Mouse (Mus musculus) testis, adult 2 months (tissue): ENCODE results near the gene Atp8b4.

Experiments used
- CTCF ChIP-seq: fragments of 200-500 bp; IDR thresholded peaks from 2 replicates; pipeline ENCODE4 v1.5.1; 2012; ENCODE audit warnings: low read depth, mild to moderate bottlenecking, inconsistent platforms, low read length, moderate library complexity; ENCODE audit not compliant: control insufficient read depth, insufficient read depth, insufficient replicate concordance
- POLR2A ChIP-seq: fragments of 200-500 bp; IDR thresholded peaks from 2 replicates; pipeline ENCODE4 v1.6.1; 2012; ENCODE audit warnings: low read depth, mild to moderate bottlenecking, inconsistent platforms, low read length, moderate library complexity; ENCODE audit not compliant: control insufficient read depth

- TF ChIP-seq CTCF: no peak
- TF ChIP-seq POLR2A: no peak
These were observed 65.8 kb downstream of the Atp8b4 start for GRCm38 (mm10) chr2:126434712-126435111.
